Mouse (Mus musculus) embryonic facial prominence, embryonic 13.5 days (tissue): ENCODE measurements at regions not wholly inside any gene's neighbourhood (a gene's known extent, or its start where the extent isn't known, plus 50 kb on each side); places are given as distances from the start of the nearest gene placed in this dataset.
"Not testable (repeated sequence)": the region's sequence is repeated elsewhere in the genome, so short reads cannot be mapped to it uniquely, and the experiment has no call there.

ENCODE experiments used
- ATAC-seq: fragments of 200-750 bp; cut with Nextera tagmentation; 2 replicates; pipeline ENCODE4 v1.8.0; 2017; ENCODE audit warnings: low read depth; ENCODE audit not compliant: insufficient number of reproducible peaks, insufficient read depth, low FRiP score, low TSS enrichment
- H3K27ac ChIP-seq: fragments of 300-500 bp; sonication (generic); 2 replicates; pipeline ENCODE4 v1.5.1; 2015; ENCODE audit warnings: moderate library complexity, mild to moderate bottlenecking, inconsistent platforms
- H3K27me3 ChIP-seq: fragments of 300-500 bp; sonication (generic); 2 replicates; pipeline ENCODE4 v1.6.1; 2015; ENCODE audit warnings: mild to moderate bottlenecking, inconsistent platforms
- H3K36me3 ChIP-seq: fragments of 300-500 bp; sonication (generic); 2 replicates; pipeline ENCODE4 v1.6.1; 2015; ENCODE audit warnings: mild to moderate bottlenecking, inconsistent platforms
- H3K4me1 ChIP-seq: fragments of 300-500 bp; sonication (generic); 2 replicates; pipeline ENCODE4 v1.6.1; 2015; ENCODE audit warnings: inconsistent platforms
- H3K4me2 ChIP-seq: fragments of 300-500 bp; sonication (generic); 2 replicates; pipeline ENCODE4 v1.6.1; 2015; ENCODE audit warnings: moderate library complexity, mild to moderate bottlenecking, inconsistent platforms
- H3K4me3 ChIP-seq: fragments of 300-500 bp; sonication (generic); 2 replicates; pipeline ENCODE4 v1.5.1; 2015; ENCODE audit warnings: mild to moderate bottlenecking, inconsistent platforms
- H3K9ac ChIP-seq: fragments of 300-500 bp; sonication (generic); 2 replicates; pipeline ENCODE4 v1.6.1; 2015; ENCODE audit warnings: mild to moderate bottlenecking, inconsistent platforms
- H3K9me3 ChIP-seq: fragments of 300-500 bp; sonication (generic); 2 replicates; pipeline ENCODE4 v1.6.1; 2016; ENCODE audit warnings: inconsistent platforms
- WGBS: fragments of 180-500 bp; shearing (Covaris S2); methylation state at CpG from one replicate; pipeline ENCODE4 v1.1.7; 2015; ENCODE audit warnings: mixed read lengths; 5-methylcytosine and 5-hydroxymethylcytosine counted together

GRCm38 (mm10) chr13:104549016-104549415, 243.3 kb upstream of the Srek1ip1 start:
- no peak overlapping the region for H3K27ac ChIP-seq
- H3K4me2 ChIP-seq, result no peak overlapping the region
- no peak for ATAC-seq
- no peak overlapping the region for H3K4me3 ChIP-seq
- no peak overlapping the region for H3K9ac ChIP-seq
- H3K4me1 ChIP-seq, result 0 out of 2 replicates have a peak, but pooled peaks cover 2% of the 10 kb centered on the region
- H3K36me3 ChIP-seq, result no peaks in the 10 kb centered on the region
- no peaks in the 10 kb centered on the region for H3K27me3 ChIP-seq
- H3K9me3 ChIP-seq, result no peaks in the 10 kb centered on the region
- WGBS, result 74% methylated on average over 9 of the region's 9 CpGs

DNA sequence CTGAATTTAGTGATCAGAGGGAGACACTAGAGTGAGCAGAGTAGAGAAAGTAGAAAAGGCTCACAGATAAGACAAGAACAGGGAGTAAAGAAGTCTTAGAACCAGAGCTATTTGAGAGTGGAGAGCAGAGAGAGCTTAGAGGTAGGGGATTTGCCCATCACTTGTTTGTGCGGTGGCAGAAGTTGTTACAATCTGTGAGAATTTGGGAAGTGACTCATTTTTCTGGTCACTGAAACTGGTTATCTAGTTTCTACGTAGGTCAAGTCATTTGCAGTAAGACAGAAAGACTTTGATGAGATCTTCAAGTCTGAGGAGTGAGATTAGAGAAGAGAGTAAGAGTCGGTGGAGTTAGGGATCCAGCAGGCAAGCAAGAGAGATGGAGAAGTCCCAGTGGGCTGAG, 239.0 kb upstream of the Srek1ip1 start:
- H3K9me3 ChIP-seq, result no peaks in the 10 kb centered on the region
- H3K36me3 ChIP-seq, result no peaks in the 10 kb centered on the region
- WGBS, result 86% methylated on average over 3 of the region's 3 CpGs
- no peak overlapping the region for H3K4me3 ChIP-seq
- ATAC-seq, result no peak
- no peaks in the 10 kb centered on the region for H3K27me3 ChIP-seq
- no peak overlapping the region for H3K4me2 ChIP-seq
- 0 out of 2 replicates have a peak, but pooled peaks cover 2% of the 10 kb centered on the region for H3K4me1 ChIP-seq
- no peak overlapping the region for H3K27ac ChIP-seq
- no peak overlapping the region for H3K9ac ChIP-seq

GRCm38 (mm10) chr13:104556609-104557008, 235.7 kb upstream of the Srek1ip1 start:
- not testable (repeated sequence) for H3K27ac ChIP-seq

GRCm38 (mm10) chr13:104559876-104560275, 232.4 kb upstream of the Srek1ip1 start:
- Histone ChIP-seq H3K27me3 (no peaks in the 10 kb centered on the region), H3K4me2 (peak overlapping the region; percentile 47), H3K4me3 (no peak overlapping the region), H3K9ac (no peak overlapping the region), H3K36me3 (no peaks in the 10 kb centered on the region), H3K9me3 (no peaks in the 10 kb centered on the region), H3K4me1 (peaks cover 29% of the 10 kb centered on the region), H3K27ac (peak overlapping the region; percentile 85)
- ATAC-seq, result no peak
- 65% methylated on average over 5 of the region's 5 CpGs for WGBS

More at GRCm38 (mm10) chr13:104556609-104557008, 235.7 kb upstream of the Srek1ip1 start:
- 11% methylated on average over 7 of the region's 7 CpGs for WGBS
- not testable (repeated sequence) for H3K9me3 ChIP-seq, H3K4me2 ChIP-seq, ATAC-seq, H3K27me3 ChIP-seq, H3K4me3 ChIP-seq, H3K36me3 ChIP-seq, H3K9ac ChIP-seq
- peaks cover 15% of the 10 kb centered on the region for H3K4me1 ChIP-seq

- H3K9me3 ChIP-seq, result no peaks in the 10 kb centered on the region
- H3K4me3 ChIP-seq, result peak overlapping the region; percentile 17; the same call in 1 of the 2 replicates
- no peaks in the 10 kb centered on the region for H3K36me3 ChIP-seq
- peak overlapping the region; percentile 47 for H3K4me2 ChIP-seq
- H3K9ac ChIP-seq, result no peak overlapping the region
- no peak for ATAC-seq
- peak overlapping the region; percentile 85 for H3K27ac ChIP-seq
- WGBS, result 24% methylated on average over 15 of the region's 15 CpGs
- no peaks in the 10 kb centered on the region for H3K27me3 ChIP-seq
- H3K4me1 ChIP-seq, result peaks cover 29% of the 10 kb centered on the region
Measured at GRCm38 (mm10) chr13:104560500-104561114, 231.7 kb upstream of the Srek1ip1 start.

DNA sequence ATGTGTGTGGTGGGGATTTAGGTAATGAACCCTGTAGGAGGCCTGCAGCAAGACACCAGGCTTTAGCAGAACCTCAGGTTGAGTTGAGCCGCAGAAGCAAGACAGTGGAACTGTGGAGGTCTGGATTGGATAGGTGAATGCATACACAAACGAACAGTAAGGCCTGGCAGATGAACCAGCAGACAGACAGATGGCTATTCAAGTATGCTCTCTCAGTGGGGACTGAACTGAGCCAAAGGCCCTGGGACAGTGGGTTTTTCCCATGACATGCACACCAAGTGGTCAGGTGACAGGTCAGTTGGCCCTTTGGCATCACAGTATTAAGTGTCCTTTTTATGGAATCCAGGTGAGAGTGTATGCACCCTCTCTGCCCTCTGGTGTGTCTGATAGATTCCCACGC, 229.7 kb upstream of the Srek1ip1 start:
- no peak for ATAC-seq
- WGBS, result 29% methylated on average over 3 of the region's 3 CpGs
- Histone ChIP-seq H3K27me3 (no peaks in the 10 kb centered on the region), H3K4me1 (peaks cover 29% of the 10 kb centered on the region), H3K4me2 (no peak overlapping the region), H3K4me3 (no peak overlapping the region), H3K9ac (no peak overlapping the region), H3K27ac (peak overlapping the region; percentile 51; the same call in 1 of the 2 replicates), H3K9me3 (no peaks in the 10 kb centered on the region), H3K36me3 (no peaks in the 10 kb centered on the region)

DNA sequence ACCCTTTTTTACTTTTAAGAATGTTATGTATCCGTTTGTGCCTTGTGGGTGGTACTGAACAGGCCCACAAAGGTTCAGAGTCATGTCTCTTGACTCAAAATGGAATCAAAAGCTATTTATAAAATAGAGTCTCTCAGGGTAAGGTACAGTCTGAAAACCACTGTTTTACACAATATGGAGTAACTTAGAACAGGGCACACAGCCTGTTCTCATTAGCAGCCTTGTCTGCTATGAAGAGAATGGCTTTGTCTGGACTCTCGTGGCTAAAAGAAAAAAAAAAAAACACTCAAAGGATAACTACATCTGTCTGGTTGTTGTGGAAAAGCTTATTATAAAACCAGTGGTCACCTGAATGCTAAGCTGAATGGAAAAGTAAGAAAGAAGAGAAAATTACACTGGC, 229.3 kb upstream of the Srek1ip1 start:
- no peaks in the 10 kb centered on the region for H3K36me3 ChIP-seq
- H3K4me3 ChIP-seq, result no peak overlapping the region
- H3K4me1 ChIP-seq, result peaks cover 29% of the 10 kb centered on the region
- no peaks in the 10 kb centered on the region for H3K27me3 ChIP-seq
- no peak for ATAC-seq
- H3K27ac ChIP-seq, result peak overlapping the region; percentile 51; the same call in 1 of the 2 replicates
- H3K4me2 ChIP-seq, result no peak overlapping the region
- H3K9me3 ChIP-seq, result no peaks in the 10 kb centered on the region
- WGBS, result 12% methylated on average over 2 of the region's 2 CpGs
- no peak overlapping the region for H3K9ac ChIP-seq

DNA sequence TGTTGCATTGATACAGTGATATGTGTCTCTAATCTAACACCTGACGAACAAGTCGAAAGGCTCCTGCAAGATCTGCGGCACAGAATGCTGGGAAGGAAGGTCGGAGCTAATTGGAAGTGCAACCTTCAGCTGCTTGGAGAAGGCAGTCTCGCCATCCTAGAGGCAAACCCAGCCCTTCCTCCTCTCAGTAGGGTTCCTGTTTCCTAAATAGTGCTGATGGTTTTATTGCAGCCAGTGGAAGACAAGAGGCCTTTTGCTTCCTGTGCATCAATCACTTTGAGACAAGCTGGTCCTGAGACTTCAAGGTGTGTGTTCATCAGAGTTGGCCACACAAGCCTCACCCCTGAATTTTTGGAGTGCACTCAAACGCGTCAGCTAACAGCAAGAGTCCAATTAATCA, 228.4 kb upstream of the Srek1ip1 start:
- Histone ChIP-seq H3K9ac (no peak overlapping the region), H3K4me3 (no peak overlapping the region), H3K4me1 (peaks cover 29% of the 10 kb centered on the region), H3K9me3 (no peaks in the 10 kb centered on the region), H3K27ac (no peak overlapping the region), H3K27me3 (no peaks in the 10 kb centered on the region), H3K36me3 (no peaks in the 10 kb centered on the region), H3K4me2 (no peak overlapping the region)
- 68% methylated on average over 7 of the region's 7 CpGs for WGBS
- no peak for ATAC-seq

- H3K9ac ChIP-seq, result no peak overlapping the region
- no peak overlapping the region for H3K4me2 ChIP-seq
- peaks cover 32% of the 10 kb centered on the region for H3K4me1 ChIP-seq
- no peaks in the 10 kb centered on the region for H3K36me3 ChIP-seq
- ATAC-seq, result no peak
- WGBS, result 51% methylated on average over 6 of the region's 6 CpGs
- H3K27ac ChIP-seq, result peak overlapping the region; percentile 48; the same call in 1 of the 2 replicates
- H3K27me3 ChIP-seq, result no peaks in the 10 kb centered on the region
- no peak overlapping the region for H3K4me3 ChIP-seq
- no peaks in the 10 kb centered on the region for H3K9me3 ChIP-seq
Measured at GRCm38 (mm10) chr13:104569765-104570164, 222.5 kb upstream of the Srek1ip1 start.

DNA sequence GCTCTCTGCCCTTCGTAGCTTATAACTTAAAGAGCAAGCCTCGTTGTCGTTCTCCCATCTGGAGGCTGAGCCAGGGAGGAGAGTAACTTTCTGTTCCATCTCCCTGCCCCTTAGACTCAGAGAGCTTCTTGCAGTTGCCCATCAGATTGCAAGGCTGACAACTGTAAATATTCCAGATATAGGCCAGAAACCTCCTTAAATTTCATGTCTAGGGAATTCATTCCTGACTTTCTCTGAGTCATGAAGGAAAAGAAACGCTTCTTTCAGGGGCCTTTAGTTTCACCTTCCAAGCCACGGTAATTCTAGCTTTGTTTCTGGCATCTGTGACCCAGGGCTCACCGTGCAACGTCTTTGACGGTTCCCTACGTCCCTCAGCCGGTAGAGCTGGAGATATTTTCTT, 220.0 kb upstream of the Srek1ip1 start:
- 46% methylated on average over 10 of the region's 10 CpGs for WGBS
- Histone ChIP-seq H3K4me1 (peaks cover 46% of the 10 kb centered on the region), H3K27me3 (no peaks in the 10 kb centered on the region), H3K27ac (peak overlapping the region; percentile 68), H3K4me3 (no peak overlapping the region), H3K4me2 (no peak overlapping the region), H3K9ac (no peak overlapping the region), H3K9me3 (no peaks in the 10 kb centered on the region), H3K36me3 (no peaks in the 10 kb centered on the region)
- ATAC-seq, result no peak

DNA sequence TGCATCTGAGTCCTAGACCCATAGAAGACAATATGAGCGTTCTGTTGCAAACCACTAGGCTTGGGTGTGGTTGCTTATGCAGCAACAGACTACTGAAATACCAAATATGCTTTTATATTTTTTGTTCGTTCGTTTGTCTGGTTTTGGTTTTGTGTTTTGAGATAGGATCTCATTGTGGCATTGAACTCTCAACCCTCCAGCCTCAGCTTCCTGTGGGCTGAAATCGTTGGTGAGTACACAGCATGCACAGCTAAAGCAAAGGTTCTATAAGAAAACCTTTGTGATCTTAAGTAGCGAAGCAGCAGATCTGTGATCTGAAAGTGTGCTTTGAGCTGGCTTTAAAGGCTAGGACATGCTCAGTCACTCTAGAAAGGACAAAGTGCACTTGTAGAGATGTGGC, 217.9 kb upstream of the Srek1ip1 start:
- Histone ChIP-seq H3K27me3 (no peaks in the 10 kb centered on the region), H3K4me1 (peaks cover 46% of the 10 kb centered on the region), H3K9ac (no peak overlapping the region), H3K9me3 (no peaks in the 10 kb centered on the region), H3K36me3 (no peaks in the 10 kb centered on the region), H3K4me2 (no peak overlapping the region), H3K27ac (no peak overlapping the region), H3K4me3 (no peak overlapping the region)
- 73% methylated on average over 5 of the region's 5 CpGs for whole genome bisulfite sequencing
- ATAC-seq, result no peak

DNA sequence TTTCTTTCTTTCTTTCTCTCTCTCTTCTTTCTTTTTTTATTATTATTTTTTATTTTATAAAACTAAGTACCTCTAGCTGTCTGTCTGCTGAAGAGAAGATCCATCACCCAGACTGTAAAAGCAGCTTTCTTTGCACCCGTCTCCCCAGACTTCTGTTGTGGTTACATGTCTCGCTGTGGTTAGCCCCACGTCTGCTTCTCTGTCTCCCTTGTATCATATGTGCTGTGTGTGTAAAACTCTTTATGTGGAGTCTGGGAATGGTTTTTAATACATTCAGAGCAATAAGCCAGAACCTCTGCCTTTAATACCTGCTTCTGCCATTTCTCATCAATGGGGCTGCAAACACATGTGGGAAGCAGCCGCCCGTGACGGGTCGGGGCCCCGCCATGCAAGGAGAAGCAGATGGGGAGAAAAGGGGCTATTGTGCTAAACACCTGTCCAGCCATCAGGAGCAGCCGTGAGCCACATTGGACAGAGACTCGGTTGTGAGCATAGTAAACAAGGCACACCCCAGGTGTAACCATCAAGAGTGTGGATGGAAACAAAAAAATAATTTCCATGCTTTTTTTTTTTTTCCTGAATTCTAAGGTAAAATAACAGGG, 216.0 kb upstream of the Srek1ip1 start:
- H3K9ac ChIP-seq, result no peak overlapping the region
- H3K27ac ChIP-seq, result peak overlapping the region; percentile 34; the same call in 1 of the 2 replicates
- H3K4me2 ChIP-seq, result 0 out of 2 replicates have a peak overlapping the region, but pooled peaks have one; percentile 2
- no peak for ATAC-seq
- H3K36me3 ChIP-seq, result no peaks in the 10 kb centered on the region
- 16% methylated on average over 10 of the region's 10 CpGs for WGBS
- H3K9me3 ChIP-seq, result no peaks in the 10 kb centered on the region
- no peak overlapping the region for H3K4me3 ChIP-seq
- H3K4me1 ChIP-seq, result peaks cover 43% of the 10 kb centered on the region
- no peaks in the 10 kb centered on the region for H3K27me3 ChIP-seq
